Mouse (Mus musculus): ENCODE results near the gene Lrrtm4. TPM values are rescaled to one million over a fixed set of nuclear protein-coding genes. Genes with fewer than 3 reads are reported as not detected.

The Lrrtm4 gene
- polyA plus RNA-seq, 1 experiment, result not detected

- DNase-seq (ENCODE audit: low read depth, low spot score), result no peak
Observed at GRCm38 (mm10) chr6:80301871-80302270, 283.2 kb downstream of the Lrrtm4 start.

DNA sequence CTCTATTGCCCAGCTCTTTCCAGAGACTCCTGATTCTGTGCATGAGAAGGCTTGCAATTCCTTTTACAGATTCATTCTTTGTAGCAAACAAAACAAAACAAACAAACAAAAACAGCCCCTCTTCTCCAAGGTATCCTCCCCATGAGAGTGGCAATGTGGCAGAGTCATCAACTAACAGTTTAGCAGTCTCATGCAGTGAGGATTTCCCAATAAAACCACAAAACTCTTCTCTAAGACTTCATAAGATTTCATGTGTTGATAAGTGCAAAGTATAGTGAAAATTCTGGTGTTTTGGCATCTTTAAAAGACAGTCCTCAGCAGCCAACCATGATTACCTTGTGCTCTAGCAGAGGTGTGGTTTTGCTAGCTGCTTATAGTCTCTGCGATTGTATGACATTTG lies 284.9 kb downstream of the Lrrtm4 start:
- WGBS, result 83% methylated on average over 1 of the region's 1 CpGs
- DNase-seq (ENCODE audit: low read depth, low spot score), result no peak

DNA sequence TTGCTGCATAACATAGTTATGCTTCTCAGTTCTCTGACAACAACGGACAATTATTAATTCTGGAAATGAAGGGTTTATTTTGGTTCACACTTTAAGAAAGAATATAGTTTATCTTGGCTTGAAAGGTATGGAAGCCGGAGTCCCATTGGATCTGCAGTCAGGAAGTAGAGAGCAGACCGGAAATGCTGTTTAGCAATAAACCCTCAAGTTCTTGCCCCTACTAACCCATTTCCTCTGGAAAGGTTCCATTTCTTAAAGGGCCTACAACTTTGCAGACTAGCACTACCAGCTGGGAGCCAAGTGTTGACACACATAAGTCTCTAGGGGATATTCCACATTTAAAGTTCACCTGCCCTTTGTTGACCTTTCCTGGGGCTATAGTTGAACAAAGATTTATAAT lies 309.7 kb downstream of the Lrrtm4 start:
- DNase-seq (ENCODE audit: low read depth, low spot score), result no peak
- WGBS, result 74% methylated on average over 3 of the region's 3 CpGs

- WGBS, result 71% methylated on average over 3 of the region's 3 CpGs
- DNase-seq (ENCODE audit: low read depth, low spot score), result no peak
Observed at GRCm38 (mm10) chr6:80331751-80332150, 313.1 kb downstream of the Lrrtm4 start.

DNA sequence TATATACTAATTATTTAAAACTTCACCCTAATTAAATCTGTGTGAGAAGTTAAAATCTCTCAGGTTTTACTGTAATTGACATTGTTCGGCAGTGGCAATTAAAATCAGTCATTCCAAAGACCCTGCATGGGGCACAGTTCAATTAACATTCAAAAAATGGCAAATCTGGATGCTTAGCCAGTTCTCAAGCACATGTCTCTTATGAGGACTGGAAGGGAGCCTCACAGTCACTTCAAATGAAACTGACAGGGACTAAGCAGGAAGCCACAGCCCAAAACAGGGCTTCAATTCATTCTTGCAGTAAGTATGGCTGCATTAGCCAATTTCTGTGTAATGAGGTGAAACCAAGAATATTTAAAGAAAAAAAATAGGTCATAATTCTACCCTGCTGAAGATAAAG lies 333.6 kb downstream of the Lrrtm4 start:
- 71% methylated on average over 1 of the region's 1 CpGs for WGBS
- no peak for DNase-seq (ENCODE audit: low read depth, low spot score)

GRCm38 (mm10) chr6:80357092-80357491 lies 338.4 kb downstream of the Lrrtm4 start:
- WGBS, result 67% methylated on average over 1 of the region's 1 CpGs
- no peak for DNase-seq (ENCODE audit: low read depth, low spot score)

GRCm38 (mm10) chr6:80363593-80363992 lies 344.9 kb downstream of the Lrrtm4 start:
- DNase-seq (ENCODE audit: low read depth, low spot score), result no peak

GRCm38 (mm10) chr6:80366532-80366931 lies 347.9 kb downstream of the Lrrtm4 start:
- DNase-seq (ENCODE audit: low read depth, low spot score), result no peak
- 77% methylated on average over 4 of the region's 4 CpGs for WGBS

DNA sequence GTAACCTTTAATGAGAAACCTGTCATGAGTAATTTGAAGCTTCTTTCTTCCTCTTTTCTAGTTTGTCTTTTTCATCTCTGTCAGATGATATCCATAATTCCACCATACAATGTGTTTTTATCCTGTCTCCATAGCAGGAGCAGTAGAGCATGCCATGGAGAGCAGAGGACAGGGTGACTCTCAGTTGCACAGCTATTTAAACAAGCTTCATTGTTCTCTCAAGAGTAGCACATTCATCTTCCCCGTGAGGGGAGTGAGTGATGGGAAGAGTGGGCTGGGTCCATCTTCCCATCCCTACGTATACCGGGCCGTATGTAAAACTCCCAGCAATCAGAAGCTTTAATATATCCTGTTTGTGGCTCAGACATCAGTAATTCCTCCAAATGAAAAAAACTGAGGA lies 370.9 kb downstream of the Lrrtm4 start:
- no peak for DNase-seq (ENCODE audit: low read depth, low spot score)
- 68% methylated on average over 4 of the region's 4 CpGs for WGBS

DNA sequence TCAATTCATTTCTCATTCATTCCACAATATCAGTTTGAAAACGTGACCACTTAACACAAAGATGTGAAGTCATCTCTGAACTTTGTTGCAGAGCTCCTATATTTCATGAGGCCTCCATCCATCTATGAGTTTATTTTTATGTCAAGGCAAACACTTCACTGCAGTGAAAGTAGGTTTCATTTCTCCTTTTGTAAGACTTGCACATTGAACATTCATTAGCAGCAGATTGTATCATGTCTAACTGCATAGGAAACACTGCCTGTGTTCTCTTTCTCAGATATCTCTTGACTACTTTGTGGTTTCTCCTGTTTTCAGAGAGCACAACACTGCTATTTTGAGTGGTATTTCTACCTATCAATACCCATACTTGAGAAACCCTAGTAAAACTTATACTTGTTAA lies 388.1 kb downstream of the Lrrtm4 start:
- 61% methylated on average over 1 of the region's 1 CpGs for WGBS
- no peak for DNase-seq (ENCODE audit: low read depth, low spot score)

- no peak for DNase-seq (ENCODE audit: low read depth, low spot score)
Observed at GRCm38 (mm10) chr6:80440135-80440534, 421.5 kb downstream of the Lrrtm4 start.

- 56% methylated on average over 4 of the region's 4 CpGs for WGBS
- DNase-seq (ENCODE audit: low read depth, low spot score), result no peak
Observed at GRCm38 (mm10) chr6:80470546-80470945, 451.9 kb downstream of the Lrrtm4 start.

DNA sequence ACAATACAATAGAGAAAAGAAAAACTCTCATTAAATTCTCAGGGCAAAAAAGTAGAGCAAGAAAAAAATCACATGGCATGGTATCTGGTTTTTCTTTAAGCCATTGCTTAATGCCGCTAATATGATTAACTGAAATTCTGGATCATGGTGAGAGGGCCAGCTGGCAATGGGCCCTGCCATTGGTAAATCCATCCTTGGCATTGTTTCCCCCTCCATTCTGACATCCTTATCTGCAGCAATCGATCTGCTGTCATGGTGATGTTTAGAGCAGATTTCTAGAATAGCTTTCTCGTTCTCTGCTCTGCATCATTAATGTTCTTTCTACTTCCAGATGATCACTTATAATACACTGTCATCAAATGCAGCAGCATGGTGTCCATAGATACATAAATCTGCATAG lies 457.5 kb downstream of the Lrrtm4 start:
- DNase-seq (ENCODE audit: low read depth, low spot score), result no peak
- 84% methylated on average over 3 of the region's 3 CpGs for WGBS

DNA sequence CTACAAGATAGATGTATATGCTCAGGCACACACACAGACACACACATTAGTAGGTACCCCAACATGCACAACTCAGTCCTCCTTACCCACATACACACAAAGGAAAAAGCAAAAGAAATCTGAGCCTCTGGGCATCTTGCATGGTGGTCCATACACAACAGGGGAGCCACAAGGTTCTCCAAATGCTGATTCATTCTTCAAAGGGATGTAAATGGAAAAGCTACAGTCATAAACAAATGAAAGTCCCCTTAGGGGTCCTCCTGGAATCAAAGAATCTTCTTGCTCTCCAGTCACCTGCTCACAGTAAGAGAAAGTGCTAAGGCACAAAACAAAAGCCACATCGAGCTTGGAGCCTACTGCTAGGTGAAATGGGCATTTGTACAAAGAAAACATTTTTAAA lies 526.3 kb downstream of the Lrrtm4 start:
- no peak for DNase-seq (ENCODE audit: low read depth, low spot score)
- WGBS, result 42% methylated on average over 1 of the region's 1 CpGs

DNA sequence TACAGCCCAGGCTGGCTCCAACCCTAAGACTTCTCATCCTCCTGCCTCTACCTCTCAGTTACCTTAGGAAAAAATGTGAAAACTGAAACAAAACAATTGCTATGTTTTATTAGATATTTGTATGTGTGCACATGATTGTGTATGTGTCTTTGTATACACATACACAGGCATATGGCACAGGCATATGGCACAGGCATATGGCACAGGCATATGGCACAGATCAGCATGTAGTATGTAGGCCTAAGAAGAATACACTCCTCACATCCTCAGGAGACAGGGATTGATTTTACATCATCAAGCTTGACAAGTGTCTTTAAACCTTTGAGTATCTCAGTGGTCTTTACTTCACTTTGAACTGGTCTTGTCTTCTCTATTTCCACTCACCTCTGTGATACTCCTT lies 531.2 kb downstream of the Lrrtm4 start:
- DNase-seq (ENCODE audit: low read depth, low spot score), result no peak

- WGBS, result 96% methylated on average over 2 of the region's 2 CpGs
- DNase-seq (ENCODE audit: low read depth, low spot score), result no peak
Observed at GRCm38 (mm10) chr6:80553398-80553797, 534.7 kb downstream of the Lrrtm4 start.

GRCm38 (mm10) chr6:80554991-80555390 lies 536.3 kb downstream of the Lrrtm4 start:
- no peak for DNase-seq (ENCODE audit: low read depth, low spot score)

- 80% methylated on average over 2 of the region's 2 CpGs for WGBS
- DNase-seq (ENCODE audit: low read depth, low spot score), result no peak
Observed at GRCm38 (mm10) chr6:80577227-80577626, 558.5 kb downstream of the Lrrtm4 start.

GRCm38 (mm10) chr6:80582225-80582624 lies 563.5 kb downstream of the Lrrtm4 start:
- 48% methylated on average over 1 of the region's 1 CpGs for WGBS
- DNase-seq (ENCODE audit: low read depth, low spot score), result no peak

DNA sequence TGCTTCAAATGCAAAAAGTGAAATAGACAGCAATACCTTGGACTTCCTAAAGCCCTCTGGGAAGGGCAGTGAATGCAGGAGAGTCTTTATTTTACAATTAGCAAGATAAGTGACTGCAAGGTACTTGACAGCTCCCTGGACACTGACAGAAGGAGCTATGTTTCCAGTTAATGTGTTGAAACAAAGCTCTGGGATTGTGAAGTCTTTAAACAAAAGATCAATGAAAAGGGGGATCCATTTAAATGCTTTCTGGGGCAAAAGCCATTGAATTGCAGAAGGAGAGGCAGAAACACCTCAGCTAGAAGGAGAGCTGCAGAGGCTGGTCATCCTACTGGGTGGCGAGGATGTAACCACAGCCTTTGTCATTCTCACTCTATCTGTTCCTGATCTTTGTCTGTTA lies 571.1 kb downstream of the Lrrtm4 start:
- WGBS, result 76% methylated on average over 1 of the region's 1 CpGs
- no peak for DNase-seq (ENCODE audit: low read depth, low spot score)

DNA sequence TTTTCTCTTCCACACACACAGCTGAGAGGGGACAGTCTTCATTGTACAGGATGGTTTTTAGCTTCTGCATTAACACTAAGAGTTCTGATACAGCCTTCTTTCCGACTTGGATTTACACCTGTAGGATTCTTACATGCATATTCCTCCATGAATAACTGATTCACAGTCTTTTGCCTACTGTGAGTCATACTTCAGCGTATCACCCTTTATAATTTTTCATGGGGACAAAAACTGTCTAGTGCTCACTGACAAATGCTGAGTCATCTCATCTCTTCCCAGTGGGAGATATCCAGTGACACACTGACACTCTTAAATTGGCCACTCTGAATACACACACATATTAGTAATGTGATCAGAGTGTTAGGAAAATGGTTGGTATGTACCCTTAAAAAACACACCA lies 600.8 kb downstream of the Lrrtm4 start:
- no peak for DNase-seq (ENCODE audit: low read depth, low spot score)
- WGBS, result 77% methylated on average over 2 of the region's 2 CpGs

- no peak for DNase-seq (ENCODE audit: low read depth, low spot score)
- 76% methylated on average over 6 of the region's 6 CpGs for WGBS
Observed at GRCm38 (mm10) chr6:80622676-80623334, 604.1 kb downstream of the Lrrtm4 start.

Data from large intestine, adult 2 months (tissue).